Mouse (Mus musculus) myocyte (in vitro differentiated cells): ENCODE results near the gene Myo18b. TPM values are rescaled to one million over a fixed set of nuclear protein-coding genes. Genes with fewer than 3 reads are reported as not detected.

Experiments
- H3K27me3 ChIP-seq: one replicate; pipeline ENCODE4 v1.6.1; 2011; ENCODE audit not compliant: control insufficient read depth, insufficient read depth, insufficient read length
- H3K36me3 ChIP-seq: one replicate; pipeline ENCODE4 v1.6.1; 2011; ENCODE audit not compliant: control insufficient read depth, insufficient read depth
- H3K4me2 ChIP-seq: one replicate; pipeline ENCODE4 v1.6.1; 2011; ENCODE audit warnings: low read depth, control low read depth
- H3K4me3 ChIP-seq: one replicate; pipeline ENCODE4 v1.5.1; 2011; ENCODE audit warnings: mild to moderate bottlenecking, control low read depth, moderate library complexity
- H3K79me2 ChIP-seq: one replicate; pipeline ENCODE4 v1.6.1; 2011; ENCODE audit not compliant: control insufficient read depth, insufficient read depth
- H3ac ChIP-seq: one replicate; pipeline ENCODE4 v1.6.1; 2011; ENCODE audit not compliant: control insufficient read depth, insufficient read length
- CEBPB ChIP-seq: IDR thresholded peaks from 2 replicates; pipeline ENCODE4 v1.6.1; 2011; ENCODE audit warnings: mild to moderate bottlenecking, moderate library complexity; ENCODE audit not compliant: poor library complexity, insufficient read depth, severe bottlenecking
- E2F4 ChIP-seq: IDR thresholded peaks from one replicate; pipeline ENCODE4 v1.6.1; 2011; ENCODE audit warnings: mild to moderate bottlenecking, control low read depth, moderate library complexity; ENCODE audit not compliant: insufficient read depth
- MAX ChIP-seq: IDR thresholded peaks from one replicate; pipeline ENCODE4 v1.6.1; 2011; ENCODE audit warnings: low read depth, mild to moderate bottlenecking, control low read depth
- MYOD1 ChIP-seq, 3 experiments: IDR thresholded peaks; one replicate each; pipeline ENCODE4 v1.6.1; 2011; ENCODE audit warnings: control low read depth in 2 of 3, low read depth in 2 of 3, mild to moderate bottlenecking in 2 of 3, moderate library complexity in 1 of 3; ENCODE audit not compliant: insufficient read length in 2 of 3, control insufficient read depth in 1 of 3
- MYOG ChIP-seq, 3 experiments: IDR thresholded peaks; one replicate each; pipeline ENCODE4 v1.6.1; 2011; ENCODE audit warnings: control low read depth in 2 of 3, low read depth in 2 of 3, mild to moderate bottlenecking in 2 of 3; ENCODE audit not compliant: insufficient read length in 2 of 3, control insufficient read depth in 1 of 3, insufficient read depth in 1 of 3
- POLR2A ChIP-seq: IDR thresholded peaks from one replicate; pipeline ENCODE4 v1.6.1; 2011; ENCODE audit warnings: low read depth, mild to moderate bottlenecking, control low read depth, moderate library complexity; ENCODE audit not compliant: insufficient read length
- POLR2AphosphoS2 ChIP-seq: IDR thresholded peaks from one replicate; pipeline ENCODE4 v1.6.1; 2011; ENCODE audit warnings: low read depth, control low read depth; ENCODE audit not compliant: insufficient read length
- REST ChIP-seq: IDR thresholded peaks from one replicate; pipeline ENCODE4 v1.6.1; 2011; ENCODE audit warnings: mild to moderate bottlenecking, control low read depth, moderate library complexity; ENCODE audit not compliant: insufficient read depth, insufficient read length
- SRF ChIP-seq: IDR thresholded peaks from one replicate; pipeline ENCODE4 v1.6.1; 2011; ENCODE audit warnings: low read depth; ENCODE audit not compliant: control insufficient read depth, insufficient read length
- TCF12 ChIP-seq: IDR thresholded peaks from one replicate; pipeline ENCODE4 v1.6.1; 2011; ENCODE audit warnings: mild to moderate bottlenecking, control low read depth; ENCODE audit not compliant: poor library complexity, insufficient read depth, severe bottlenecking
- TCF3 ChIP-seq: IDR thresholded peaks from one replicate; pipeline ENCODE4 v1.6.1; 2011; ENCODE audit warnings: low read depth, control low read depth; ENCODE audit not compliant: insufficient read length
- USF1 ChIP-seq: IDR thresholded peaks from one replicate; pipeline ENCODE4 v1.6.1; 2011; ENCODE audit warnings: low read depth, mild to moderate bottlenecking, control low read depth, moderate library complexity
- polyA plus RNA-seq: library from polyadenylated mRNA; unstranded; fragments of >200 nt; fragmentation: generic; extraction: Trizol; gene quantifications from one replicate; pipeline ENCODE4 v1.2.1, GENCODE M21; 2012; ENCODE audit warnings: missing spikeins

The Myo18b gene
- polyA plus RNA-seq, 1 experiment, result 1.6 TPM

GRCm38 (mm10) chr5:112687100-112687818 lies 208.9 kb downstream of the Myo18b start:
- H3K4me2 ChIP-seq, result no peak overlapping the region
- no peaks in the 10 kb centered on the region for H3K36me3 ChIP-seq
- no peaks in the 10 kb centered on the region for H3K27me3 ChIP-seq
- no peaks in the 10 kb centered on the region for H3K79me2 ChIP-seq
- no peak for TF ChIP-seq CEBPB
- H3ac ChIP-seq, result no peak overlapping the region
- no peak overlapping the region for H3K4me3 ChIP-seq

GRCm38 (mm10) chr5:112686309-112687099 lies 209.7 kb downstream of the Myo18b start:
- Histone ChIP-seq H3K4me2 (no peak overlapping the region), H3ac (no peak overlapping the region), H3K4me3 (no peak overlapping the region), H3K79me2 (no peaks in the 10 kb centered on the region), H3K27me3 (no peaks in the 10 kb centered on the region), H3K36me3 (no peaks in the 10 kb centered on the region)
- TF ChIP-seq POLR2A (no peak), POLR2AphosphoS2 (no peak), REST (no peak), TCF12 (no peak), USF1 (no peak), MAX (no peak), CEBPB (no peak), MYOG (IDR thresholded peaks at IDR 0.05; ENCODE audit: control insufficient read depth in 1 of 3, insufficient read depth in 1 of 3, insufficient read length in 2 of 3, low read depth in 2 of 3) (no peak), E2F4 (no peak), MYOD1 (IDR thresholded peaks at IDR 0.05; ENCODE audit: control insufficient read depth in 1 of 3, insufficient read length in 2 of 3, low read depth in 2 of 3) (no peak), TCF3 (no peak), SRF (no peak)

DNA sequence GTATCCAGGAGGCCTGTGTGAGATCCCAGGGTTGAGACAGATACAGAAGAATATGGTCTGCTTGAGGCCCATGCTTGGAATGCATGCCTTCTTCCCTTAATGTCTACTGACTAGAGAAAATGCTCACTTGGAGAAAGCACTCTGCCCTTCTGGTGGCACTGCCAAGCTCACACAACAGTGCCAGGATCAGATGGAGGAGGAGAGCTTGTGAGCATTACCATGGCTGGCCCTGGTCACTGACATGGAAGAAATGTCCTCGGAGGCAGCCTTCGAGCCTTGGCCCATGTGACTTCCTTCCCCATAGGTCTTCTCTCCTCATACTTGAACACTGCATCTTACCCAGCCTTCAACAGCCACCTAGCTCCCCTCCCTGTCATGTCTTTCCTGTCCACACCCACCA lies 216.9 kb downstream of the Myo18b start:
- H3K79me2 ChIP-seq, result no peaks in the 10 kb centered on the region
- H3K36me3 ChIP-seq, result no peaks in the 10 kb centered on the region
- TF ChIP-seq E2F4 (no peak), POLR2A (no peak), POLR2AphosphoS2 (no peak), MYOG (IDR thresholded peaks at IDR 0.05; ENCODE audit: control insufficient read depth in 1 of 3, insufficient read depth in 1 of 3, insufficient read length in 2 of 3, low read depth in 2 of 3) (no peak)
- no peaks in the 10 kb centered on the region for H3K27me3 ChIP-seq
- H3K4me2 ChIP-seq, result no peak overlapping the region
- H3ac ChIP-seq, result no peak overlapping the region
- no peak overlapping the region for H3K4me3 ChIP-seq

GRCm38 (mm10) chr5:112678153-112678552 lies 218.0 kb downstream of the Myo18b start:
- Histone ChIP-seq H3K4me3 (no peak overlapping the region), H3K4me2 (no peak overlapping the region), H3K36me3 (no peaks in the 10 kb centered on the region), H3ac (no peak overlapping the region), H3K79me2 (no peaks in the 10 kb centered on the region), H3K27me3 (no peaks in the 10 kb centered on the region)
- TF ChIP-seq E2F4 (no peak), TCF3 (no peak), MYOG (IDR thresholded peaks at IDR 0.05; ENCODE audit: control insufficient read depth in 1 of 3, insufficient read depth in 1 of 3, insufficient read length in 2 of 3, low read depth in 2 of 3) (no peak), TCF12 (no peak), SRF (no peak), USF1 (no peak), MAX (no peak)

DNA sequence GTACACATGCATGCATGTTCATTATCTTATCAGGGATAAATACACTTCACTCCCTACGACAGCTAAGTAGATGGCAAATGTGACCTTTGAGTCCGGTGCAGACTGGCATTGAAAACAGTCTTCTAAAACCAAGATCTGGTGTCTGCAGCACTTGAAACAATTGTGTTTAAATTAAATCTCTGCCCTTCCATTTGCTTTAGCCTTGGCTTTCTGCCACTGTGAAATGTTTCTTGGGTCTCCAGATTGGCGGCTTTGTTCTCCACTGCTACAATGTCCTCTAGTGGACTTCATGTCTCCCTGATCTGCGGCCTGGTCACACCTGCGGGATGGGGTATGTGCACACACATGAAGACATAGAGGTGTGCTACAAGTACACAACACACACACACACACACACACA lies 221.4 kb downstream of the Myo18b start:
- no peaks in the 10 kb centered on the region for H3K27me3 ChIP-seq
- H3K4me3 ChIP-seq, result no peak overlapping the region
- H3K36me3 ChIP-seq, result no peaks in the 10 kb centered on the region
- no peaks in the 10 kb centered on the region for H3K79me2 ChIP-seq
- TF ChIP-seq USF1, result no peak
- no peak for TF ChIP-seq SRF
- no peak for TF ChIP-seq TCF12
- TF ChIP-seq TCF3, result no peak
- no peak for TF ChIP-seq POLR2AphosphoS2
- no peak for TF ChIP-seq REST
- no peak for TF ChIP-seq MYOG (IDR thresholded peaks at IDR 0.05; ENCODE audit: control insufficient read depth in 1 of 3, insufficient read depth in 1 of 3, insufficient read length in 2 of 3, low read depth in 2 of 3)
- TF ChIP-seq CEBPB, result no peak
- TF ChIP-seq MYOD1 (IDR thresholded peaks at IDR 0.05; ENCODE audit: control insufficient read depth in 1 of 3, insufficient read length in 2 of 3, low read depth in 2 of 3), result no peak
- TF ChIP-seq E2F4, result no peak
- TF ChIP-seq MAX, result no peak
- TF ChIP-seq POLR2A, result no peak
- H3ac ChIP-seq, result no peak overlapping the region
- H3K4me2 ChIP-seq, result no peak overlapping the region
